Mouse (Mus musculus) intestine, embryonic 14.5 days (tissue): Measurements from ENCODE around the gene 1700086D15Rik. TPM values are rescaled to one million over a fixed set of nuclear protein-coding genes. Genes with fewer than 3 reads are reported as not detected.
A peak's percentile ranks its signal among the peaks of the same experiment; 100 is the strongest.

Experiments used
- ATAC-seq: fragments of 200-750 bp; cut with Nextera tagmentation; replicated peaks from 2 replicates; pipeline ENCODE4 v1.8.0; 2017; ENCODE audit warnings: low read depth, moderate number of reproducible peaks, moderate TSS enrichment, moderate library complexity; ENCODE audit not compliant: low FRiP score, low TSS enrichment
- DNase-seq: peaks from one replicate; pipeline ENCODE4 v3.0.0-alpha.2; 2018; ENCODE audit warnings: low spot score
- H3K27ac ChIP-seq: fragments of 300-500 bp; sonication (generic); 2 replicates; pipeline ENCODE4 v1.5.1; 2014; ENCODE audit warnings: low read depth, mild to moderate bottlenecking, control low read depth
- H3K27me3 ChIP-seq: fragments of 300-500 bp; sonication (generic); replicated peaks from 2 replicates; pipeline ENCODE4 v1.6.1; 2014; ENCODE audit warnings: low read length, control low read depth; ENCODE audit not compliant: control insufficient read depth, insufficient read depth
- H3K36me3 ChIP-seq: fragments of 300-500 bp; sonication (generic); 2 replicates; pipeline ENCODE4 v1.6.1; 2014; ENCODE audit warnings: low read length, control low read depth; ENCODE audit not compliant: control insufficient read depth, insufficient read depth
- H3K4me1 ChIP-seq: fragments of 300-500 bp; sonication (generic); replicated peaks from 2 replicates; pipeline ENCODE4 v1.6.1; 2014; ENCODE audit warnings: low read length, control low read depth, mixed read lengths; ENCODE audit not compliant: control insufficient read depth, insufficient read depth
- H3K4me2 ChIP-seq: fragments of 300-500 bp; sonication (generic); 2 replicates; pipeline ENCODE4 v1.6.1; 2014; ENCODE audit warnings: low read length
- H3K4me3 ChIP-seq: fragments of 300-500 bp; sonication (generic); 2 replicates; pipeline ENCODE4 v1.5.1; 2014; ENCODE audit warnings: low read depth, low read length, control low read depth, mixed read lengths
- H3K9ac ChIP-seq: fragments of 300-500 bp; sonication (generic); 2 replicates; pipeline ENCODE4 v1.6.1; 2014; ENCODE audit warnings: mild to moderate bottlenecking, low read length
- H3K9me3 ChIP-seq: fragments of 300-500 bp; sonication (generic); 2 replicates; pipeline ENCODE4 v1.6.1; 2016; ENCODE audit warnings: low read length, control low read depth; ENCODE audit not compliant: control insufficient read depth
- WGBS: fragments of 180-500 bp; shearing (Covaris S2); extraction: QIAGEN DNeasy Blood & Tissue Kit; methylation state at CpG from one replicate; pipeline ENCODE4 v1.1.7; 2014; 5-methylcytosine and 5-hydroxymethylcytosine counted together
- polyA plus RNA-seq: library from polyadenylated mRNA; unstranded; fragments of >200 nt; fragmentation: Nextera tagmentation; extraction: Ambion mirVana; gene quantifications from 2 replicates; pipeline ENCODE4 v1.2.1, GENCODE M21; 2014

1700086D15Rik gene
- polyA plus RNA-seq, 1 experiment from 2014 or later: not detected

- H3K4me3 ChIP-seq: no peak overlapping the region
- H3K9ac ChIP-seq: no peak overlapping the region
- H3K4me1 ChIP-seq: peaks cover 12% of the 10 kb centered on the region
- DNase-seq: no peak
- H3K27ac ChIP-seq: no peak overlapping the region
- no peaks in the 10 kb centered on the region for H3K9me3 ChIP-seq
- WGBS: 68% methylated on average over 9 of the region's 9 CpGs
- H3K27me3 ChIP-seq: no peaks in the 10 kb centered on the region
- no peak for ATAC-seq
- no peak overlapping the region for H3K4me2 ChIP-seq
- no peaks in the 10 kb centered on the region for H3K36me3 ChIP-seq
Measured at GRCm38 (mm10) chr11:65126566-65126965, 33.1 kb downstream of the 1700086D15Rik start.

GRCm38 (mm10) chr11:65124913-65125418 is 34.7 kb downstream of the 1700086D15Rik start:
- DNase-seq: no peak
- 44% methylated on average over 8 of the region's 8 CpGs for WGBS
- Histone ChIP-seq H3K4me3 (no peak overlapping the region), H3K27me3 (no peaks in the 10 kb centered on the region), H3K4me1 (peaks cover 12% of the 10 kb centered on the region), H3K27ac (no peak overlapping the region), H3K9me3 (no peaks in the 10 kb centered on the region), H3K36me3 (no peaks in the 10 kb centered on the region), H3K4me2 (no peak overlapping the region), H3K9ac (no peak overlapping the region)
- peak; percentile 55 for ATAC-seq

- no peak overlapping the region for H3K9ac ChIP-seq
- no peak overlapping the region for H3K4me2 ChIP-seq
- H3K4me3 ChIP-seq: no peak overlapping the region
- no peak overlapping the region for H3K27ac ChIP-seq
- H3K4me1 ChIP-seq: peaks cover 6% of the 10 kb centered on the region; the same call in 1 of the 2 replicates
- WGBS: 90% methylated on average over 4 of the region's 4 CpGs
- no peak for ATAC-seq
- no peaks in the 10 kb centered on the region for H3K36me3 ChIP-seq
- DNase-seq: no peak
- H3K27me3 ChIP-seq: no peaks in the 10 kb centered on the region
- no peaks in the 10 kb centered on the region for H3K9me3 ChIP-seq
Measured at GRCm38 (mm10) chr11:65120276-65120675, 39.4 kb downstream of the 1700086D15Rik start.

- 69% methylated on average over 6 of the region's 6 CpGs for WGBS
- H3K36me3 ChIP-seq: no peaks in the 10 kb centered on the region
- 0 out of 2 replicates have a peak, but pooled peaks cover 11% of the 10 kb centered on the region for H3K4me1 ChIP-seq
- H3K4me2 ChIP-seq: no peak overlapping the region
- no peak overlapping the region for H3K27ac ChIP-seq
- H3K4me3 ChIP-seq: no peak overlapping the region
- no peak for ATAC-seq
- H3K9me3 ChIP-seq: no peaks in the 10 kb centered on the region
- DNase-seq: no peak
- no peaks in the 10 kb centered on the region for H3K27me3 ChIP-seq
- no peak overlapping the region for H3K9ac ChIP-seq
Measured at GRCm38 (mm10) chr11:65115811-65116210, 43.9 kb downstream of the 1700086D15Rik start.

GRCm38 (mm10) chr11:65112086-65112485 is 47.6 kb downstream of the 1700086D15Rik start:
- Histone ChIP-seq H3K4me2 (no peak overlapping the region), H3K27ac (no peak overlapping the region), H3K27me3 (no peaks in the 10 kb centered on the region), H3K36me3 (no peaks in the 10 kb centered on the region), H3K4me3 (no peak overlapping the region), H3K9me3 (no peaks in the 10 kb centered on the region), H3K9ac (no peak overlapping the region), H3K4me1 (0 out of 2 replicates have a peak, but pooled peaks cover 13% of the 10 kb centered on the region)
- no peak for DNase-seq
- 25% methylated on average over 4 of the region's 4 CpGs for WGBS
- ATAC-seq: no peak

- no peak for DNase-seq
- Histone ChIP-seq H3K4me2 (no peak overlapping the region), H3K27ac (no peak overlapping the region), H3K27me3 (no peaks in the 10 kb centered on the region), H3K9me3 (no peaks in the 10 kb centered on the region), H3K36me3 (no peaks in the 10 kb centered on the region), H3K4me3 (no peak overlapping the region), H3K4me1 (0 out of 2 replicates have a peak, but pooled peaks cover 13% of the 10 kb centered on the region), H3K9ac (no peak overlapping the region)
- no peak for ATAC-seq
- WGBS: 38% methylated on average over 5 of the region's 5 CpGs
Measured at GRCm38 (mm10) chr11:65111651-65112050, 48.0 kb downstream of the 1700086D15Rik start.

GRCm38 (mm10) chr11:65110058-65110457 is 49.6 kb downstream of the 1700086D15Rik start:
- DNase-seq (no peak), ATAC-seq (no peak)
- Histone ChIP-seq H3K9me3 (no peaks in the 10 kb centered on the region), H3K36me3 (no peaks in the 10 kb centered on the region), H3K9ac (no peak overlapping the region), H3K27me3 (no peaks in the 10 kb centered on the region), H3K4me2 (no peak overlapping the region), H3K4me1 (0 out of 2 replicates have a peak, but pooled peaks cover 13% of the 10 kb centered on the region), H3K27ac (no peak overlapping the region), H3K4me3 (no peak overlapping the region)
- WGBS: 80% methylated on average over 10 of the region's 10 CpGs

- ATAC-seq: no peak
- WGBS: 67% methylated on average over 5 of the region's 5 CpGs
- no peak for DNase-seq
Measured at GRCm38 (mm10) chr11:65107734-65108171, 51.9 kb downstream of the 1700086D15Rik start.

GRCm38 (mm10) chr11:65107151-65107550 is 52.5 kb downstream of the 1700086D15Rik start:
- Histone ChIP-seq H3K4me2 (no peak overlapping the region), H3K4me1 (0 out of 2 replicates have a peak, but pooled peaks cover 11% of the 10 kb centered on the region), H3K4me3 (no peak overlapping the region), H3K9me3 (no peaks in the 10 kb centered on the region), H3K36me3 (no peaks in the 10 kb centered on the region), H3K27ac (no peak overlapping the region), H3K9ac (no peak overlapping the region), H3K27me3 (no peaks in the 10 kb centered on the region)
- 72% methylated on average over 4 of the region's 4 CpGs for WGBS
- DNase-seq (no peak), ATAC-seq (no peak)

More at GRCm38 (mm10) chr11:65107734-65108171, 51.9 kb downstream of the 1700086D15Rik start:
- H3K27ac ChIP-seq: no peak overlapping the region
- H3K4me3 ChIP-seq: no peak overlapping the region
- no peaks in the 10 kb centered on the region for H3K27me3 ChIP-seq
- H3K9me3 ChIP-seq: no peaks in the 10 kb centered on the region
- H3K9ac ChIP-seq: no peak overlapping the region
- no peak overlapping the region for H3K4me2 ChIP-seq
- 0 out of 2 replicates have a peak, but pooled peaks cover 13% of the 10 kb centered on the region for H3K4me1 ChIP-seq
- H3K36me3 ChIP-seq: no peaks in the 10 kb centered on the region
